Mouse (Mus musculus) c-Kit-positive CD71-positive TER-119-negative erythroid progenitor cells, embryonic 14.5 days (primary cell): ENCODE measurements at regions not wholly inside any gene's neighbourhood (a gene's known extent, or its start where the extent isn't known, plus 50 kb on each side); places are given as distances from the start of the nearest gene placed in this dataset.

Experiments
- DNase-seq: peaks from one replicate; pipeline ENCODE4 v3.0.0-alpha.2; 2013; ENCODE audit warnings: low read depth

DNA sequence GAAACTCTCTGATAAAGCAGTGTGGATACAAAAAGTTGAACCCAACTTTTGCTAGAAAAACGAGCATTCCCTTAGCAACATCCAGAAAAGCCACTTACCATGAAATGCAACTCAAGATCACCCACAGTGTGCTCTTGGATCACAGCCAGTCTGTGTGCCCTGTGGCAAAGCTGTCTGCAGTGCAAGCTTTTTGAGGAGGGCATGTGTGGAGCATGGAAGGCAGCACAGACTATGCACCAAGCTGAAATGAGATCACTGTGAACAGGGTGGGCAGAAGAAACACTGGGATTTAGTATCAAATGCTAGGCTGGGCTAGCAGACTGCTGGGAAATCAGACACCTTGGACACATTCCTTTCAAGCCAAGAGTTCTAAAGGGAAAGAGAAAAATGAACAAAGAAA lies 162.4 kb downstream of the Sim1 start:
- no peak for DNase-seq

- no peak for DNase-seq
Measured at GRCm38 (mm10) chr10:51058333-51058732, 163.8 kb downstream of the Sim1 start.

- no peak for DNase-seq
Measured at GRCm38 (mm10) chr10:51101590-51101989, 207.0 kb downstream of the Sim1 start.

DNA sequence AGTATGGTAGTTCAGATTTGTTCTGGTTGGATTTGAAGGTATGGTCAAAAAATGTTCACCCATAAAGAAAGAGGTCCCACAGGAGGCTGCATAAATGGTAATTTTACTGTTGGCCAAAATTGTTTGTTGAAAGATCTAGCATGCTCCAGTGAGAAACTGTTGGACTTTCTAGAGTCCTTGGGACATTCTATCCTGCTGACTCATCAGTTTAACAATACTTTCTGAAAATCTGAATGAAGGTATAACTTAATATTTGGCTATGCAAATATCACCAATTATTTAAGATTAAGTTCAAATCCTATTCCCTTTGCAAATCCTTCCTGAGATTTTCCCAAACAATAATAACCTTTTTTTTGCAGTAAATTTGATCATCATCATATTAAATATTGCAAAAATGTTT lies 257.3 kb downstream of the Sim1 start:
- no peak for DNase-seq

DNA sequence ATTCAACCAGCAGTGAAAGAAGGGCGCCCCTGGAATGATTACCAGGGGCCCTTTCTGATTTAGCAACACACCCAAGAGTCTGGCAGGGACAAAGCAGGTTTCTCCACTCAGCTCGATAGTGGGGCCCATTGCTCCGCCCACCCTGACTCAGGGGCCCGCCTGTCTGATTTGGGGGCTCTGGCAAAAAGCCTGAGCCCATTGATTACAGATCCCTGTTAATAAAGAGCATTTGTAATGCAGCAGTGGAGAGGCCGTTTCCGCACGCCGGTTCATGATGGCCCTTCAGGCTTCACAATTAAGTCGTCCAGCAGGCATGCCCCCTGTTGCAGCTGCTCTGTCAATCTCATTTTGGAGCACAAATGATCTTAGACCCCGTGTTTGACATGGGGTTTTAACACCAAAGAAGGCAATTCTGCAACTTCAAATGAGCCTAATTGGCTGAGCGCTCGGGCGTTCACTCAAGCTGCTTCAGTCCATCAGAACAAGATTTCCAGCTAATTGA lies 259.0 kb downstream of the Sim1 start:
- no peak for DNase-seq

DNA sequence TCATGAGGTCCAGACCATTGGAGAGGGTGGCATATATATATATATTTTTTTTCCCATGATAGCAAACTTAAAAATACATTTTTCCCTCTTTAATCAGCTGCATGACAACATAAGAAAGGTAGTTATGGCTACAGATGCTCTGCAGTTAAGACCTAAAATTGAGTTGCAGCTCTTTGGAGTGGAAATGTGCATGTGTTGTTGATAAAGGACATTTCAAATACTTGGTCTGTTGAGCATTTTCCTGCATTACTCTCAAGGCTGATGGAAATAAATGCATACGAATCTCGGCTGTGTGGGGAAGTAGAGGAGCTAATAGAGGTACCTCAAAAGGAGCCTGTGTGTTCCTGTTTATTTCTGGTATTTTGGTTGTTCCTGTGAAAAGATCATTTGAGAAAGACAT lies 259.5 kb downstream of the Sim1 start:
- DNase-seq = no peak

GRCm38 (mm10) chr10:51154743-51155142 lies 260.2 kb downstream of the Sim1 start:
- no peak for DNase-seq

DNA sequence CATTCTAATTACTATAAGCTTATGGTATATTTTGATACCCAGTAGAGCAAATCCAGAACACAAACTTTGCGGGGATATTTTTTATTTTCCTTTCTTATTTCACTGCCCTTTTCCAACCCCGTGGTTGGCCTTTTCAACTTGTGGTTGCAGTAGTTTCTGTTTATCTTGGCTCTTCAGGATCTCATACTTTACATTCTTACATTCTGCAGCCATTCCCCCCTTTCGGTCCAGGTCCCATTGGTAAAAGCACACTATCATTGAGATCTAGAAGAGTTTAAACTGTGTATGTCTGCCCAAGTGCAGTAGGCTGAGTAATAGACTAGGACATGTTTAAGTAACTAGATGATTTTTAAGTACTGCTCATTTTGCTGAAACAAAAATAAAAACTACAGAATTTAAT lies 279.1 kb downstream of the Sim1 start:
- DNase-seq = no peak

GRCm38 (mm10) chr10:51175993-51176577 lies 281.5 kb downstream of the Sim1 start:
- DNase-seq = no peak

DNA sequence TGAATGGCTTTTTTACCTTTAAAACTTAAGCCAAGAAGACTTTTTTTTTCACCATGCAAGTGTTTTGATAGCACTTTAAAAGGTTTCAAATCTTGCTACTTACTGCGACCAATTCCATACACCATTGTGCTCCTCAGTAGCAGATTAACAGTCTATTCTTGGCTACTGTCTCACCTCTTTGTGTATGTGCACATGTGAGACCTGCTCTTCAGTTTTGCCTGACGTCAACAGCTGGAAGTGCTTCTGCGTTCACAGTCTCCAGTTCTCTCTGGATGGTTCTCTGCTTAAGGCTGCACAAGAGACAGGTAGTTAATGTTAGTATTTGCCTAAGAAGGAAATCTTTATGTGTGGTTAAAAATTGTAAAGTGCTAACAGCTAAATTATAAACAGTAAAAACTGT lies 282.1 kb downstream of the Sim1 start:
- no peak for DNase-seq

- DNase-seq = no peak
Measured at GRCm38 (mm10) chr10:51181752-51182151, 287.2 kb downstream of the Sim1 start.

DNA sequence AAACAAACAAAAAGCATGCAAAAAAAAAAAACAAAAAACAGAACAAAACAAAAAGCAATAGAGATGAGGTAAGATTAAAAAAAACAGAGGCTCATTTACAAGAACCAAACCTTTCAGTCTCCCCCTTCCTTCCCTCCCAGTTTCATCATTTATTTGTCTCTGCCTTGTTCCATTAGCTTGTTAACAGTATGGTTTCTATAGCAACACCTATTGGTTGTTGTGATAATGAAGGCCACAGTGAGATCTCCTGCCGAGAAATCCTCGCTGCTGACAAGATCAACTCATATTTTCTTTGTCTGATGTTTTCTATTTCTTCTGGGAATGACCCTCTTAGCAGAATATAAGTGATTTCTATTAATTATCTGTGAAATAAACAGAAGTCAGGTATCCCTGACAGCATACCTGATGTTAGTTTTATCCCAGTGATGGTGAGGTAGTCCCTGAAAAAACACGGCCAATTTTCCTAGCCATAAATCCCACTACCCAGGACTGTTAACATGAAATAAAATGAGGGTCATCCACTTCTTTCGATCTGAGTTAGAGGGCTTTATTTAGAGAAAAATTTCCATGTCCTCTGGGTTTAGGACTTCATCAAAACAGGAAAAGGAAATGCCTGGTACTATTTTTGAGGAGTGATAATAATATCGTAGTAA lies 288.9 kb upstream of the Gm49339 start:
- no peak for DNase-seq

DNA sequence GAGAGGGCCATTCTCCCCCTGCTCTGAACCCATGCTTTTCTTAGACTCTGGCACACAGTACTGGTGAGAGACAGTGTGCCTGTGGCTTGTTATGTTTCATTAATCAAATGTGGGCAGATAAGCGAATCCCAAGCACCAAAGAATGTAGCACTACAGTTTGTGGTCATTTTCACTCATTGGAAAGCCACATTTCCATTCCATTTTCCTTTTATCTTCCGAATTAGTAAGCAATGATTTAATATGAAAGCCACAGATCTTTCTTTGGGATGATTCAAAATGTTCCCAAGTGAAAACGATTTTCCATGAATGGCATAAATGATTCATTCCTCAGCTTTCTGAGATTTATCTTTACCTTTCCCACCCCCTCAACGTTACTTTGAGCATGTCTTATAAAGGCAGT lies 260.9 kb upstream of the Gm49339 start:
- DNase-seq = no peak

DNA sequence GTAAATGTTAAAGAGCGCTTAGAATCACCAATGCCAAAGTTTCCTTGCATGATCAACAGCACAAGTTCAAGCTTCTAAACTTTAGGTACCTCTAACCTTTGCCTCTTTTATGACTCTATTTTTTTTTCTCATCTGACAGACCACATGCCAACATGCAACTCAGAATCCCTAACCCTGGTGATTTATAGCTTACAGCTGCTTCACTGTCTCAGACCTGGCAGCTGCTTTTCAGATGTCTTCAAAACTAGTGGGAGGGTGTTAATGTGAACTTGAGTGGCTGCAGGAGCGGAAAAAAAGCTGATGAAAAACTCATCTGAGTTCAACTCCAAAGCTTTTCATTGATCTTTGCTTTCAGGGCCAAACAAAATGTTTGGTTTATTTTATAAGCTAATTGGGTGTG lies 246.8 kb upstream of the Gm49339 start:
- DNase-seq = no peak

GRCm38 (mm10) chr10:51235586-51236575 lies 244.5 kb upstream of the Gm49339 start:
- DNase-seq = no peak

- DNase-seq = no peak
Measured at GRCm38 (mm10) chr10:51238103-51238502, 242.3 kb upstream of the Gm49339 start.

DNA sequence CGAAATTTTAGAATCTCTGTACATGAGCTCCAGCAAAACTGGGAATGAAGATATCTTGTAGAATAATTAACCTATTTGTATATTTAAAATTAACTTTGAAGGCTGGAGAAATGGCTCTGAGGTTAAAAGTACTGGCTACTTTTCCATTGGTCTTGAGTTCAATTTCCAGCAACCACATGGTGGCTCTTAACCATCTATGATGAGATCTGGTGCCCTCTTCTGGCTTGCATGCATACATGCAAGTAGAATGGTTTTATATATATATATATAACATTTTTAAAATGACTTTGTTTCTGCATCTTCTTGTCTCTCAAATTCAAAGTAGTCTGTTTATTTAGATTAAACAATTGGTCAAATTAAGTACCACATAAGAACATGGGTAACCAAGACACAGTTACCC lies 227.0 kb upstream of the Gm49339 start:
- no peak for DNase-seq

DNA sequence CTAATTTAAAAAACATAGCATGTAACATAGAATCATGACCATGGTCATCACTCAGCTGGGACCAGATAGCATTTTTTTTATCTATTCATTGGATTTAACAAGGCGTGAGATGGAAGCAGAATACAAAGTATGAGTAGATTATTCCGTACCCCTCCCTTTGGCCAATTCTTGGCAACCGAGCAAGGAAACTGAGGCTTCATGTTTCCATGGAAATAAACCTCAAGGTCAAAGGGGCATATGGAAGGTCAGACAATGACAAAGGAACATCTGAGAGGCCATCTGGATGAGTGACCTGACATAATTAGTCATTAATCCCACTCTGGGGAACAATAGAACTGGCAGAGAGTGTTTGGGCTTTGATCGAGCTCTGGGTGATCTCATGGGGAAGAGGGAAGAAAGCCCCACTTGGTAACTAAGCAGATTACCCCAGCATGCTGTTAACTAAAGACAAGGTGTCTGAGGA lies 222.8 kb upstream of the Gm49339 start:
- DNase-seq = no peak

DNA sequence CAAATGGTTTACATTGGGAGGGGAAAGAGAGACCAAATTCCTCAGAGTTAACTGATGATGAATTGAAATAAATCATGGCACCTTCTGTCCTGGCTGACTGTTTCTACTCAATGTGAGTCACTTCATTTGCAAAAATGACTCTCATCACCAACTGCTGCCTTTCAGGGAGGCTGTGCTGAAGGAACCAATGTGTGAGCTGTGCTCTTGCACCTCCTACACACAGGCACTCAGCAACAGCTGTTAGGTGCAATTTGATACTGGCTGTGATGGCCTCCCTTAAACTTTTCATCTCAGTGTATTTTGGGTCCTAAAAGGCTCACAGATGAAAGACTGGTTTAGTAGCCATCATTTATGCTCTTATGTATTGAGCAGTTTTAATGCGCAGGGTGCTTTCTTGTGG lies 209.0 kb upstream of the Gm49339 start:
- DNase-seq = no peak

GRCm38 (mm10) chr10:51278195-51278594 lies 202.2 kb upstream of the Gm49339 start:
- DNase-seq = no peak

- no peak for DNase-seq
Measured at GRCm38 (mm10) chr10:51282451-51282850, 198.0 kb upstream of the Gm49339 start.

GRCm38 (mm10) chr10:51284538-51284937 lies 195.9 kb upstream of the Gm49339 start:
- DNase-seq = no peak

GRCm38 (mm10) chr10:51287852-51288251 lies 192.6 kb upstream of the Gm49339 start:
- no peak for DNase-seq
